Comparison of ENCODE assay signal across 8 mouse cellular contexts in genomic region chr17:80290074-80290657, GRCm38 (mm10). TPM values are rescaled to one million over a fixed set of nuclear protein-coding genes. Genes with fewer than 3 reads are reported as not detected.
DNase-seq lines count a peak whose midpoint lies in the region; ATAC-seq and TF ChIP-seq lines count a peak whose summit lies in the region.

Morn2 (plus strand) TSS chr17:80290203.
Dhx57 (minus strand) TSS chr17:80290476.

- WGBS in forebrain, postnatal 0 days = 2% methylated on average over 35 of the region's 35 CpGs
- under 1% methylated on average over 35 of the region's 35 CpGs for WGBS in lung, embryonic 16.5 days

- H3K9me3 ChIP-seq in G1E (replicated peaks) = no peaks in the 10 kb centered on the region
- no peaks in the 10 kb centered on the region for H3K9me3 ChIP-seq in forebrain, postnatal 0 days (ENCODE audit: low read length)
- no peaks in the 10 kb centered on the region for H3K9me3 ChIP-seq in lung, embryonic 16.5 days (ENCODE audit: control insufficient read depth, low read length)

- H3K4me3 ChIP-seq in G1E (ENCODE audit: low read depth, low read length) = peak within 1 kb of the TSS; percentile 98
- H3K4me3 ChIP-seq in forebrain, postnatal 0 days (ENCODE audit: low read depth, low read length) = peak within 1 kb of the TSS; percentile 95
- H3K4me3 ChIP-seq in lung, embryonic 16.5 days (ENCODE audit: low read length) = peak within 1 kb of the TSS; percentile 82

- no peaks in the 10 kb centered on the region for H3K36me3 ChIP-seq in G1E (replicated peaks)
- H3K36me3 ChIP-seq in forebrain, postnatal 0 days (ENCODE audit: insufficient read depth) = no peaks in the 10 kb centered on the region
- no peaks in the 10 kb centered on the region for H3K36me3 ChIP-seq in lung, embryonic 16.5 days (ENCODE audit: control insufficient read depth, insufficient read depth, low read length)

- peak; percentile 99 for ATAC-seq in G1E (ENCODE audit: extremely low read depth, insufficient number of reproducible peaks, low FRiP score, poor library complexity, severe bottlenecking)
- ATAC-seq in forebrain, postnatal 0 days = peak; percentile 98
- peak; percentile 99 for ATAC-seq in hematopoietic stem cell, adult 5-6 weeks (replicated peaks in 1 of 2; ENCODE audit: insufficient read depth in 1 of 2, low FRiP score in 2 of 2, low TSS enrichment in 1 of 2, low read depth in 1 of 2, poor library complexity in 2 of 2, severe bottlenecking in 2 of 2)
- peak; percentile 99 for ATAC-seq in lung, embryonic 16.5 days (ENCODE audit: low read depth)

- peak; percentile 95 for DNase-seq in G1E (ENCODE audit: low spot score)
- DNase-seq in cerebellum, adult 18-20 months = peak; percentile 98 to 99
- peak; percentile 96 for DNase-seq in forebrain, postnatal 0 days
- DNase-seq in layer of hippocampus, adult 9-10 months (ENCODE audit: low spot score) = peak; percentile 82
- DNase-seq in ovary, postnatal 10 days (ENCODE audit: low spot score) = peak; percentile 99
- DNase-seq in thymus, postnatal 10 days (ENCODE audit: low spot score in 2 of 2) = peak; percentile 92 to 98

- H3K27me3 ChIP-seq in G1E (ENCODE audit: insufficient read depth, low read length) = no peaks in the 10 kb centered on the region
- H3K27me3 ChIP-seq in forebrain, postnatal 0 days (ENCODE audit: insufficient read depth, low read length) = no peaks in the 10 kb centered on the region
- H3K27me3 ChIP-seq in lung, embryonic 16.5 days (ENCODE audit: control insufficient read depth, insufficient read depth, low read depth, low read length) = no peaks in the 10 kb centered on the region

- TF ChIP-seq CTCF in G1E (IDR thresholded peaks at IDR 0.05; ENCODE audit: low read depth, low read length) = no peak
- TF ChIP-seq CTCF in forebrain, postnatal 0 days (IDR thresholded peaks at IDR 0.05; ENCODE audit: low read depth) = no peak

- H3K9ac ChIP-seq in forebrain, postnatal 0 days = peak within 1 kb of the TSS; percentile 98
- H3K9ac ChIP-seq in lung, embryonic 16.5 days (ENCODE audit: low read length) = peak within 1 kb of the TSS; percentile 84

- peaks cover 22% of the 10 kb centered on the region for H3K4me1 ChIP-seq in G1E (ENCODE audit: insufficient read depth, low read depth, low read length)
- H3K4me1 ChIP-seq in forebrain, postnatal 0 days (ENCODE audit: insufficient read depth) = peaks cover 5% of the 10 kb centered on the region
- H3K4me1 ChIP-seq in lung, embryonic 16.5 days (replicated peaks; ENCODE audit: control insufficient read depth, insufficient read depth, low read length) = peaks cover 7% of the 10 kb centered on the region

- peak within 1 kb of the TSS; percentile 95 for H3K27ac ChIP-seq in forebrain, postnatal 0 days (ENCODE audit: low read depth, low read length)
- peak within 1 kb of the TSS; percentile 71 for H3K27ac ChIP-seq in lung, embryonic 16.5 days (ENCODE audit: low read length)

- peak within 1 kb of the TSS; percentile 67 for H3K4me2 ChIP-seq in forebrain, postnatal 0 days (ENCODE audit: low read depth)
- peak within 1 kb of the TSS; percentile 65 for H3K4me2 ChIP-seq in lung, embryonic 16.5 days (ENCODE audit: low read depth, low read length)

RNA-seq across cellular contexts. Expression of gene Morn2, which starts in this region (rescaled TPM):
- 32.8 and 34.3 TPM in 2 replicates for total RNA-seq in G1E (2014; fragmentation: Nextera tagmentation)
- total RNA-seq in G1E (2017) = 20.8 and 24.0 TPM in 2 replicates
- polyA plus RNA-seq in G1E (2012) = 3.3 and 3.5 TPM in 2 replicates
- 26.4 and 33.2 TPM in 2 replicates for total RNA-seq in forebrain, postnatal 0 days (2014; rRNA removed)
- polyA plus RNA-seq in forebrain, postnatal 0 days (2015; fragmentation: Nextera tagmentation; extraction: Ambion mirVana) = 42.2 and 47.8 TPM in 2 replicates
- 11.1 and 13.3 TPM in 2 replicates for total RNA-seq in hematopoietic stem cell, adult 5-6 weeks (2017)
- 35.8 and 37.9 TPM in 2 replicates for polyA plus RNA-seq in lung, embryonic 16.5 days (2015; fragmentation: Nextera tagmentation; extraction: Ambion mirVana)

RNA-seq across cellular contexts. Expression of gene Dhx57, which starts in this region (rescaled TPM):
- total RNA-seq in G1E (2014; fragmentation: Nextera tagmentation) (23.4 and 29.0 TPM in 2 replicates), G1E (2017) (15.7 and 16.3 TPM in 2 replicates)
- 7.7 and 8.0 TPM in 2 replicates for polyA plus RNA-seq in G1E (2012)
- 72.1 and 72.4 TPM in 2 replicates for total RNA-seq in forebrain, postnatal 0 days (2014; rRNA removed)
- 26.1 and 33.7 TPM in 2 replicates for polyA plus RNA-seq in forebrain, postnatal 0 days (2015; fragmentation: Nextera tagmentation; extraction: Ambion mirVana)
- 14.5 and 23.8 TPM in 2 replicates for total RNA-seq in hematopoietic stem cell, adult 5-6 weeks (2017)
- polyA plus RNA-seq in lung, embryonic 16.5 days (2015; fragmentation: Nextera tagmentation; extraction: Ambion mirVana) = 14.5 and 15.2 TPM in 2 replicates

Comparison
In these comparisons a context has a peak if more than half of its experiments do, and no peak if none do; other contexts are left out.
1. Peak in every context shown above with its lines: DNase-seq, ATAC-seq, H3K4me3 ChIP-seq and H3K27ac ChIP-seq.